Mouse (Mus musculus): ENCODE results near the gene Svs4. TPM values are rescaled to one million over a fixed set of nuclear protein-coding genes. Genes with fewer than 3 reads are reported as not detected.
"Not testable (repeated sequence)": the region's sequence is repeated elsewhere in the genome, so short reads cannot be mapped to it uniquely, and the experiment has no call there.

Svs4 gene
- total RNA-seq (2014; rRNA removed) (not detected in 2 replicates), polyA plus RNA-seq (2012; rRNA removed) (not detected in 2 replicates)

GRCm38 (mm10) chr2:164278359-164278758 lies at the start of gene Svs4:
Gene Svs4 (minus strand): TSS chr2:164278459.
- DNase-seq (ENCODE audit: extremely low read depth, low read depth, low spot score) = no peak
- 89% methylated on average over 4 of the region's 4 CpGs for WGBS
- H3K79me2 ChIP-seq (ENCODE audit: control insufficient read depth, insufficient read depth, low read length) = no peaks in the 10 kb centered on the region
- TF ChIP-seq POLR2A (IDR thresholded peaks at IDR 0.05; ENCODE audit: extremely low read depth, insufficient read depth, low read length) (no peak), CTCF (IDR thresholded peaks at IDR 0.05; ENCODE audit: low read depth, low read length) (no peak)
- H3K27me3 ChIP-seq (ENCODE audit: control insufficient read depth, insufficient read depth, low read length) = no peaks in the 10 kb centered on the region
- H3K4me3 ChIP-seq (ENCODE audit: insufficient read depth, low read depth, low read length) = no peak within 1 kb of the TSS
- H3K36me3 ChIP-seq (ENCODE audit: control insufficient read depth, insufficient read depth, low read length) = no peaks in the 10 kb centered on the region
- H3K4me1 ChIP-seq (ENCODE audit: control insufficient read depth, insufficient read depth, low read length) = no peaks in the 10 kb centered on the region
- no peak within 1 kb of the TSS for H3K9ac ChIP-seq (ENCODE audit: low read depth, low read length)
- no peak within 1 kb of the TSS for H3K27ac ChIP-seq (replicated peaks; ENCODE audit: insufficient read depth, low read depth, low read length)

GRCm38 (mm10) chr2:164320983-164321382 lies 42.7 kb upstream of the Svs4 start:
- Histone ChIP-seq H3K4me1 (ENCODE audit: control insufficient read depth, insufficient read depth, low read length) (peaks cover 2% of the 10 kb centered on the region; the same call in 1 of the 2 replicates), H3K27me3 (ENCODE audit: control insufficient read depth, insufficient read depth, low read length) (no peaks in the 10 kb centered on the region), H3K36me3 (ENCODE audit: control insufficient read depth, insufficient read depth, low read length) (no peaks in the 10 kb centered on the region), H3K79me2 (ENCODE audit: control insufficient read depth, insufficient read depth, low read length) (no peaks in the 10 kb centered on the region), H3K27ac (replicated peaks; ENCODE audit: insufficient read depth, low read depth, low read length) (no peak overlapping the region), H3K9ac (ENCODE audit: low read depth, low read length) (no peak overlapping the region), H3K4me3 (ENCODE audit: insufficient read depth, low read depth, low read length) (no peak overlapping the region)
- TF ChIP-seq POLR2A (IDR thresholded peaks at IDR 0.05; ENCODE audit: extremely low read depth, insufficient read depth, low read length) (no peak), CTCF (IDR thresholded peaks at IDR 0.05; ENCODE audit: low read depth, low read length) (no peak)
- WGBS = 42% methylated on average over 6 of the region's 6 CpGs
- DNase-seq (ENCODE audit: extremely low read depth, low read depth, low spot score) = peak; percentile 72

- H3K4me1 ChIP-seq (ENCODE audit: control insufficient read depth, insufficient read depth, low read length); H3K79me2 ChIP-seq (ENCODE audit: control insufficient read depth, insufficient read depth, low read length); H3K9ac ChIP-seq (ENCODE audit: low read depth, low read length); H3K27me3 ChIP-seq (ENCODE audit: control insufficient read depth, insufficient read depth, low read length); H3K27ac ChIP-seq (replicated peaks; ENCODE audit: insufficient read depth, low read depth, low read length); H3K36me3 ChIP-seq (ENCODE audit: control insufficient read depth, insufficient read depth, low read length); DNase-seq (ENCODE audit: extremely low read depth, low read depth, low spot score); H3K4me3 ChIP-seq (ENCODE audit: insufficient read depth, low read depth, low read length): not testable (repeated sequence)
- WGBS = 70% methylated on average over 1 of the region's 1 CpGs
Measured at GRCm38 (mm10) chr2:164316451-164316850, 38.2 kb upstream of the Svs4 start, which contains the start of gene Svs6. Gene Svs6 (plus strand): TSS chr2:164316751.

- H3K4me1 ChIP-seq (ENCODE audit: control insufficient read depth, insufficient read depth, low read length); H3K36me3 ChIP-seq (ENCODE audit: control insufficient read depth, insufficient read depth, low read length); H3K79me2 ChIP-seq (ENCODE audit: control insufficient read depth, insufficient read depth, low read length); H3K27ac ChIP-seq (replicated peaks; ENCODE audit: insufficient read depth, low read depth, low read length); DNase-seq (ENCODE audit: extremely low read depth, low read depth, low spot score); H3K4me3 ChIP-seq (ENCODE audit: insufficient read depth, low read depth, low read length); H3K9ac ChIP-seq (ENCODE audit: low read depth, low read length); H3K27me3 ChIP-seq (ENCODE audit: control insufficient read depth, insufficient read depth, low read length): not testable (repeated sequence)
Measured at GRCm38 (mm10) chr2:164315460-164315859, 37.2 kb upstream of the Svs4 start.

GRCm38 (mm10) chr2:164312599-164312998 lies 34.3 kb upstream of the Svs4 start:
- DNase-seq (ENCODE audit: extremely low read depth, low read depth, low spot score) = no peak
- Histone ChIP-seq H3K27ac (replicated peaks; ENCODE audit: insufficient read depth, low read depth, low read length) (no peak overlapping the region), H3K9ac (ENCODE audit: low read depth, low read length) (no peak overlapping the region), H3K27me3 (ENCODE audit: control insufficient read depth, insufficient read depth, low read length) (no peaks in the 10 kb centered on the region), H3K4me3 (ENCODE audit: insufficient read depth, low read depth, low read length) (no peak overlapping the region), H3K36me3 (ENCODE audit: control insufficient read depth, insufficient read depth, low read length) (no peaks in the 10 kb centered on the region), H3K79me2 (ENCODE audit: control insufficient read depth, insufficient read depth, low read length) (no peaks in the 10 kb centered on the region), H3K4me1 (ENCODE audit: control insufficient read depth, insufficient read depth, low read length) (no peaks in the 10 kb centered on the region)
- 87% methylated on average over 5 of the region's 5 CpGs for WGBS
- no peak for TF ChIP-seq POLR2A (IDR thresholded peaks at IDR 0.05; ENCODE audit: extremely low read depth, insufficient read depth, low read length)
- TF ChIP-seq CTCF (IDR thresholded peaks at IDR 0.05; ENCODE audit: low read depth, low read length) = no peak

GRCm38 (mm10) chr2:164288968-164289367 lies 10.7 kb upstream of the Svs4 start, which contains the start of gene Svs3a:
Gene Svs3a (plus strand): TSS chr2:164289268.
- H3K27ac ChIP-seq (replicated peaks; ENCODE audit: insufficient read depth, low read depth, low read length); H3K4me1 ChIP-seq (ENCODE audit: control insufficient read depth, insufficient read depth, low read length); H3K27me3 ChIP-seq (ENCODE audit: control insufficient read depth, insufficient read depth, low read length); H3K4me3 ChIP-seq (ENCODE audit: insufficient read depth, low read depth, low read length); H3K9ac ChIP-seq (ENCODE audit: low read depth, low read length); DNase-seq (ENCODE audit: extremely low read depth, low read depth, low spot score); H3K36me3 ChIP-seq (ENCODE audit: control insufficient read depth, insufficient read depth, low read length); H3K79me2 ChIP-seq (ENCODE audit: control insufficient read depth, insufficient read depth, low read length): not testable (repeated sequence)
- WGBS = 74% methylated on average over 1 of the region's 1 CpGs

- not testable (repeated sequence) for H3K79me2 ChIP-seq (ENCODE audit: control insufficient read depth, insufficient read depth, low read length); H3K9ac ChIP-seq (ENCODE audit: low read depth, low read length); H3K36me3 ChIP-seq (ENCODE audit: control insufficient read depth, insufficient read depth, low read length); H3K4me3 ChIP-seq (ENCODE audit: insufficient read depth, low read depth, low read length); H3K27me3 ChIP-seq (ENCODE audit: control insufficient read depth, insufficient read depth, low read length); H3K27ac ChIP-seq (replicated peaks; ENCODE audit: insufficient read depth, low read depth, low read length); DNase-seq (ENCODE audit: extremely low read depth, low read depth, low spot score); H3K4me1 ChIP-seq (ENCODE audit: control insufficient read depth, insufficient read depth, low read length)
- WGBS = 74% methylated on average over 1 of the region's 1 CpGs
Measured at GRCm38 (mm10) chr2:164256540-164256939, 21.7 kb downstream of the Svs4 start, which contains the start of gene Svs3b. Gene Svs3b (minus strand): TSS chr2:164256640.
